Mouse (Mus musculus): ENCODE data around the gene Zfp961. TPM values are rescaled to one million over a fixed set of nuclear protein-coding genes. Genes with fewer than 3 reads are reported as not detected.

The Zfp961 gene
- polyA plus RNA-seq (2015; fragmentation: Nextera tagmentation; extraction: Ambion mirVana) = 9.5 and 9.8 TPM in 2 replicates

GRCm38 (mm10) chr8:71950482-71951221 is at the start of gene Zfp961:
Gene Zfp961 (plus strand): TSS chr8:71951038.

GRCm38 (mm10) chr8:71908309-71909261 is 42.3 kb upstream of the Zfp961 start, which contains the start of the genes Zfp882 and Zfp617:
Gene Zfp882 (plus strand): TSS chr8:71908608.
Gene Zfp617 (plus strand): TSS chr8:71908635.

GRCm38 (mm10) chr8:72009473-72009872 is 58.6 kb downstream of the Zfp961 start, which contains the start of gene Cyp4f18:
Gene Cyp4f18 (minus strand): TSS chr8:72009626.

GRCm38 (mm10) chr8:72040918-72041317 is 90.1 kb downstream of the Zfp961 start, which contains the start of gene Olfr372:
Gene Olfr372 (plus strand): TSS chr8:72041218.

Other genes starting within 250 kb of the Zfp961 start
- 4.4 TPM in 2 replicates for gene B3gnt3, start 249.2 kb upstream of the Zfp961 start, polyA plus RNA-seq (2015; fragmentation: Nextera tagmentation; extraction: Ambion mirVana)
- 0.59 and 1.7 TPM in 2 replicates for gene Fcho1, start 225.3 kb upstream of the Zfp961 start, polyA plus RNA-seq (2015; fragmentation: Nextera tagmentation; extraction: Ambion mirVana)
- gene Zfp709, start 69.0 kb upstream of the Zfp961 start, polyA plus RNA-seq (2015; fragmentation: Nextera tagmentation; extraction: Ambion mirVana) = 3.9 and 4.0 TPM in 2 replicates
- 1.2 and 1.8 TPM in 2 replicates for gene Zfp882, start 42.4 kb upstream of the Zfp961 start, polyA plus RNA-seq (2015; fragmentation: Nextera tagmentation; extraction: Ambion mirVana)
- gene Zfp617, start 42.4 kb upstream of the Zfp961 start, polyA plus RNA-seq (2015; fragmentation: Nextera tagmentation; extraction: Ambion mirVana) = 10.9 and 12.6 TPM in 2 replicates
- gene Cyp4f18, start 58.6 kb downstream of the Zfp961 start, polyA plus RNA-seq (2015; fragmentation: Nextera tagmentation; extraction: Ambion mirVana) = 2.1 and 17.7 TPM in 2 replicates
- not detected in 2 replicates for gene Olfr372, start 90.2 kb downstream of the Zfp961 start, polyA plus RNA-seq (2015; fragmentation: Nextera tagmentation; extraction: Ambion mirVana)
- gene Olfr373, start 132.1 kb downstream of the Zfp961 start, polyA plus RNA-seq (2015; fragmentation: Nextera tagmentation; extraction: Ambion mirVana) = not detected in 2 replicates
- not detected in 2 replicates for gene Olfr374, start 156.0 kb downstream of the Zfp961 start, polyA plus RNA-seq (2015; fragmentation: Nextera tagmentation; extraction: Ambion mirVana)
- gene Tpm4, start 183.9 kb downstream of the Zfp961 start, polyA plus RNA-seq (2015; fragmentation: Nextera tagmentation; extraction: Ambion mirVana) = 416 and 576 TPM in 2 replicates
- 75.3 and 77.5 TPM in 2 replicates for gene Rab8a, start 210.2 kb downstream of the Zfp961 start, polyA plus RNA-seq (2015; fragmentation: Nextera tagmentation; extraction: Ambion mirVana)
- gene Hsh2d, start 238.6 kb downstream of the Zfp961 start, polyA plus RNA-seq (2015; fragmentation: Nextera tagmentation; extraction: Ambion mirVana) = 0.08 and 0.19 TPM in 2 replicates

Measured in urinary bladder, postnatal 0 days (tissue).